Mouse (Mus musculus): ENCODE measurements around the gene Rps26. TPM values are rescaled to one million over a fixed set of nuclear protein-coding genes. Genes with fewer than 3 reads are reported as not detected.
"Not testable (repeated sequence)": the region's sequence is repeated elsewhere in the genome, so short reads cannot be mapped to it uniquely, and the experiment has no call there.

Rps26 gene
- total RNA-seq, 2 experiments from 2014 or later: 637 to 651 TPM

GRCm38 (mm10) chr10:128641871-128642270 lies 15.3 kb upstream of the Rps26 start:
- no peak for DNase-seq

GRCm38 (mm10) chr10:128640891-128641290 lies 14.3 kb upstream of the Rps26 start:
- no peak for DNase-seq

GRCm38 (mm10) chr10:128639999-128640398 lies 13.5 kb upstream of the Rps26 start:
- no peak for DNase-seq

- DNase-seq: no peak
Observed at GRCm38 (mm10) chr10:128637011-128637410, 10.5 kb upstream of the Rps26 start.

GRCm38 (mm10) chr10:128636561-128636960 lies 10.0 kb upstream of the Rps26 start:
- no peak for DNase-seq

- no peak for DNase-seq
Observed at GRCm38 (mm10) chr10:128635697-128636096, 9.2 kb upstream of the Rps26 start.

GRCm38 (mm10) chr10:128631571-128631970 lies 5.0 kb upstream of the Rps26 start:
- no peak for DNase-seq

- DNase-seq: not testable (repeated sequence)
Observed at GRCm38 (mm10) chr10:128630306-128630705, 3.8 kb upstream of the Rps26 start.

GRCm38 (mm10) chr10:128629746-128630145 lies 3.2 kb upstream of the Rps26 start:
- no peak for DNase-seq

GRCm38 (mm10) chr10:128627398-128628317 lies 1.1 kb upstream of the Rps26 start:
- DNase-seq: no peak

- DNase-seq: no peak
Observed at GRCm38 (mm10) chr10:128625287-128625894, 1.2 kb downstream of the Rps26 start.

GRCm38 (mm10) chr10:128623106-128623613 lies 3.4 kb downstream of the Rps26 start:
- DNase-seq: not testable (repeated sequence)

GRCm38 (mm10) chr10:128622702-128623101 lies 3.8 kb downstream of the Rps26 start:
- no peak for DNase-seq

GRCm38 (mm10) chr10:128621986-128622520 lies 4.5 kb downstream of the Rps26 start:
- DNase-seq: no peak

- no peak for DNase-seq
Observed at GRCm38 (mm10) chr10:128620241-128620640, 6.3 kb downstream of the Rps26 start.

GRCm38 (mm10) chr10:128619148-128619547 lies 7.4 kb downstream of the Rps26 start:
- DNase-seq: not testable (repeated sequence)

- no peak for DNase-seq
Observed at GRCm38 (mm10) chr10:128618570-128618969, 8.0 kb downstream of the Rps26 start.

- DNase-seq: not testable (repeated sequence)
Observed at GRCm38 (mm10) chr10:128615798-128616448, 10.6 kb downstream of the Rps26 start.

- DNase-seq: no peak
Observed at GRCm38 (mm10) chr10:128614934-128615333, 11.6 kb downstream of the Rps26 start.

GRCm38 (mm10) chr10:128613820-128614219 lies 12.7 kb downstream of the Rps26 start:
- not testable (repeated sequence) for DNase-seq

GRCm38 (mm10) chr10:128613154-128613440 lies 13.4 kb downstream of the Rps26 start:
- DNase-seq: no peak

GRCm38 (mm10) chr10:128612433-128613153 lies 14.0 kb downstream of the Rps26 start:
- peak; percentile 76 for DNase-seq
